Mouse (Mus musculus): ENCODE measurements around the gene Fbxw21. TPM values are rescaled to one million over a fixed set of nuclear protein-coding genes. Genes with fewer than 3 reads are reported as not detected.
A peak's percentile ranks its signal among the peaks of the same experiment; 100 is the strongest.

Fbxw21 gene
- polyA plus RNA-seq, 1 experiment = not detected

DNA sequence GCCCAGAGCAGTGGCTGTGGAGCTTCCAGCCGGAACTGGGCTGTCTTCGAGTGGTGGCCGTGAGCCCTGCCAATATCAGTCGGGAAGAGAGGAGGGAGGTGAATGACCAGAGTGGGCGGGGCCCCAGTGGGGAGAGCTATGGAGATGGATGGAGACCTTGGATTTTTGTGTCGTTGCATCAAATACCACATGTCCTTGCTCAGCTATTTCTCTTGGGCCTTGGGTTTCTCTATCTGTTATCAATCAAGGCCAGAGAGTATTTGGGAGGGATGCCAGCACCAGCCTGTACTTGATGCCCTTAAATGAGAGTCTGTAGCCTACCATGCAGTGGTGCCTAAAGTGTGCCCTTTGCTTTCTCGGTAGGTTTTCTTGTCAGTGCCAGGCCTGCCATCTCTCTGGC, 58.6 kb downstream of the Fbxw21 start:
- Histone ChIP-seq H3K4me3 (replicated peaks; ENCODE audit: extremely low read depth, low read depth, low read length) (no peak overlapping the region), H3K4me1 (ENCODE audit: control insufficient read depth, insufficient read depth, low read length) (0 out of 2 replicates have a peak, but pooled peaks cover 2% of the 10 kb centered on the region)
- no peak for DNase-seq
- WGBS = 54% methylated on average over 7 of the region's 7 CpGs
- TF ChIP-seq CTCF (IDR thresholded peaks at IDR 0.05; ENCODE audit: insufficient read depth, low read length) (no peak), POLR2A (IDR thresholded peaks at IDR 0.05; ENCODE audit: borderline replicate concordance, extremely low read depth, low read depth, low read length) (no peak)

DNA sequence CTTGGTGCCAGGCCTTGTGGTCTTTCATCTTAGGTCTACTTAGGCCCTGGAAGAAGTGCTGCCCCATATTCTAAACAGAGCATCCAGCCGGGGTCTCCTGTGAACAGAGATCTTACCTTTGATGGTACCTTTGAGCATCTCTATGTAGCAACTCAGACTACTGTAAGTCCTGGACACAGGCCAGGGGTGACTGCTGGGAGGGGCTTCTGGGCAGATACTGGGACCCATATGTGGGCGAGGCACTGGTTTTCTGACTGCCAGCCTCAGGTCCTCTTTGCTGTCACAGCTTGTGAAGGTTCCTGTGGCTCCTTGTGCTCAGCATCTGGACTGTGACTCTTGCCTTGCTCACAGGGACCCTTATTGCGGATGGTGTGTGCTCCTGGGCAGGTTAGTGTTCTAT, 59.3 kb downstream of the Fbxw21 start:
- no peak for DNase-seq
- 0 out of 2 replicates have a peak, but pooled peaks cover 2% of the 10 kb centered on the region for H3K4me1 ChIP-seq (ENCODE audit: control insufficient read depth, insufficient read depth, low read length)
- H3K4me3 ChIP-seq (replicated peaks; ENCODE audit: extremely low read depth, low read depth, low read length) = no peak overlapping the region
- 89% methylated on average over 3 of the region's 3 CpGs for WGBS
- TF ChIP-seq CTCF (IDR thresholded peaks at IDR 0.05; ENCODE audit: insufficient read depth, low read length) = no peak
- no peak for TF ChIP-seq POLR2A (IDR thresholded peaks at IDR 0.05; ENCODE audit: borderline replicate concordance, extremely low read depth, low read depth, low read length)

DNA sequence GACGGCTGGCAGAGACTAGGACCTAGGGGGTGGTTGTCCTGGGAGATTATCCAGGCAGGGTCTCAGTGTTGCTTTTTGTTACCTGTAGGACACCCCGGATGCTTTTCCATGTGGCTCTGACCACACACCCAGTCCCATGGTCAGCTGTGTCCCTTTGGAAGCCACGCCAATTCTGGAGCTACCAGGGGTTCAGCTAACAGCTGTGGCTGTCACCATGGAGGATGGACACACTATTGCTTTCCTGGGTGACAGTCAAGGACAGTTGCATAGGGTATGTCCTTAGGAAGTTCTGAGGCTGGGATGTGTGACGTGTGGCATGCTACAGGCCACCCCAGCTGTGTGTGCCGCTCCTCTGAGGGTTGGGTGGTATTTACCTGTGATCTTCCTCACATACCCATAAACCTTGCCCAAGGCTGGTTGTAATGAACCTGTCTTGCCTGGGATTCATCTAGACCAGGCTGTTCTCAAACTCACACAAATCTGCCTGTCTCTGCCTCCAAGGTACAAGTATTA, 59.9 kb downstream of the Fbxw21 start:
- H3K4me1 ChIP-seq (ENCODE audit: control insufficient read depth, insufficient read depth, low read length) = 0 out of 2 replicates have a peak, but pooled peaks cover 2% of the 10 kb centered on the region
- H3K4me3 ChIP-seq (replicated peaks; ENCODE audit: extremely low read depth, low read depth, low read length) = no peak overlapping the region
- DNase-seq = no peak
- 91% methylated on average over 5 of the region's 5 CpGs for WGBS
- TF ChIP-seq CTCF (IDR thresholded peaks at IDR 0.05; ENCODE audit: insufficient read depth, low read length) (no peak), POLR2A (IDR thresholded peaks at IDR 0.05; ENCODE audit: borderline replicate concordance, extremely low read depth, low read depth, low read length) (no peak)

DNA sequence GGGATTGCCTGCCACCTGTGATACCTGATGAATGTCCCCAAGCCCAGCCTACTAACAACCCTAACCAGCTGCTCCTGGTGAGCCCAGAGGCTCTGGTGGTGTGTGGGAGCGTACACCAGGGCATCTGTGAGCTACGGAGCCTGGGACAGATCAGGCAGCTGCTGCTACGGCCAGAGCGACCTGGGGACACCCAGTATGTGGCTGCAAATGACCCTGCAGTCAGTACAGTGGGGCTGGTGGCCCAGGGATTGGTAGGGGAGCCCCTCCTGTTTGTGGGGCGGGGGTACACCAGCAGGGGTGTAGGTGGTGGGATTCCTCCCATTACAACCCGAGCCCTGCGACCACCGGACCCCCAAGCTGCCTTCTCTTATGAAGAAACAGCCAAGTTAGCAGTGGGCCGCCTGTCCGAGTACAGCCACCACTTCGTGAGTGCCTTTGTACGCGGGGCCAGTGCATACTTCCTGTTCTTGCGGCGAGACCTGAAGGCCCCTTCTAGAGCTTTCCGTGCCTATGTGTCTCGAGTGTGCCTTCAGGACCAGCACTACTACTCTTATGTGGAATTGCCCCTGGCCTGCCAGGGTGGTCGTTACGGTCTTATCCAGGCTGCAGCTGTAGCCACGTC, 61.4 kb downstream of the Fbxw21 start:
- WGBS = 73% methylated on average over 20 of the region's 20 CpGs
- Histone ChIP-seq H3K4me3 (replicated peaks; ENCODE audit: extremely low read depth, low read depth, low read length) (no peak overlapping the region), H3K4me1 (ENCODE audit: control insufficient read depth, insufficient read depth, low read length) (0 out of 2 replicates have a peak, but pooled peaks cover 2% of the 10 kb centered on the region)
- no peak for DNase-seq
- TF ChIP-seq CTCF (IDR thresholded peaks at IDR 0.05; ENCODE audit: insufficient read depth, low read length) (no peak), POLR2A (IDR thresholded peaks at IDR 0.05; ENCODE audit: borderline replicate concordance, extremely low read depth, low read depth, low read length) (no peak)

DNA sequence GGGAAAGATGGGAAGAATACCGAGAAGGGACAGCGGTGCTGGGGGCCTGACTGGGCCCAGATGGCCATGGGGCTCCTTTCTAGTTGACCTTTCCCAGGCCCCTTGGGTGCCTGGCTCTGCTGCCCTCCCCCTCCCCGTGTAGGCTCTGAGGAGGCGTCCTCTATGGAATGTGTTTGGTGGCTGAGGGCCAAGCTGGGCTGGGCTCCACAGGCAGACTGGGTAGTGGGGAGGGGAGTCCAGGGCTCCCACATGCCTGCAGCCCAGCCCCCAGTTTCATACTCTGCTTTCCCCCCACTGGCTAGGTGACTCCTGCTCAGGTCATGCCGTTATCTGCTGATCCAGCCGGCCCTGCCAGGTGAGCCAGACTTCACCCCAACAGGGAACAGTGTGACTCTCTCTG, 62.9 kb downstream of the Fbxw21 start:
- no peak overlapping the region for H3K4me3 ChIP-seq (replicated peaks; ENCODE audit: extremely low read depth, low read depth, low read length)
- peaks cover 4% of the 10 kb centered on the region; the same call in 1 of the 2 replicates for H3K4me1 ChIP-seq (ENCODE audit: control insufficient read depth, insufficient read depth, low read length)
- TF ChIP-seq POLR2A (IDR thresholded peaks at IDR 0.05; ENCODE audit: borderline replicate concordance, extremely low read depth, low read depth, low read length) (no peak), CTCF (IDR thresholded peaks at IDR 0.05; ENCODE audit: insufficient read depth, low read length) (no peak)
- DNase-seq = peak; percentile 68
- WGBS = 39% methylated on average over 6 of the region's 6 CpGs

DNA sequence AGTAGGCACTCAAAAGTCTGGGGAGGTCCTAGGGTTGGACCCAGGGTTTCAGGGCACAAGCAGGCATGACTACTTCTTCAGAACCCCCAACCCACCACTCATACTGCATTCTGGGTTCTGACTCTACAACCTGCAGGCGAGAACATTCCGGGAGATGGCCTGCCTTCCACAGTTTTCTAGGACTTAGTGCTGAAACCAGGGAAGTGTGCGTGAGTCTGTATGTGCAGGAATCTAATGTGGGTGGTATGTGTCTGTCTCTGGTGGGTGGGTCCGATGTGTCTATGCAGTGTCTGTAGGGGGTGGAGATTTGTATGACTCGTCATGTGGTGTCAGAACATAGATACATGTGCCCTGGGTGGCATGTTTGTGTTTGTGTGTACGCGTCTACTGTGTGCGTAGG, 63.5 kb downstream of the Fbxw21 start:
- Histone ChIP-seq H3K4me3 (replicated peaks; ENCODE audit: extremely low read depth, low read depth, low read length) (no peak overlapping the region), H3K4me1 (ENCODE audit: control insufficient read depth, insufficient read depth, low read length) (peaks cover 4% of the 10 kb centered on the region; the same call in 1 of the 2 replicates)
- no peak for TF ChIP-seq POLR2A (IDR thresholded peaks at IDR 0.05; ENCODE audit: borderline replicate concordance, extremely low read depth, low read depth, low read length)
- no peak for TF ChIP-seq CTCF (IDR thresholded peaks at IDR 0.05; ENCODE audit: insufficient read depth, low read length)
- DNase-seq = no peak
- WGBS = 72% methylated on average over 8 of the region's 8 CpGs

DNA sequence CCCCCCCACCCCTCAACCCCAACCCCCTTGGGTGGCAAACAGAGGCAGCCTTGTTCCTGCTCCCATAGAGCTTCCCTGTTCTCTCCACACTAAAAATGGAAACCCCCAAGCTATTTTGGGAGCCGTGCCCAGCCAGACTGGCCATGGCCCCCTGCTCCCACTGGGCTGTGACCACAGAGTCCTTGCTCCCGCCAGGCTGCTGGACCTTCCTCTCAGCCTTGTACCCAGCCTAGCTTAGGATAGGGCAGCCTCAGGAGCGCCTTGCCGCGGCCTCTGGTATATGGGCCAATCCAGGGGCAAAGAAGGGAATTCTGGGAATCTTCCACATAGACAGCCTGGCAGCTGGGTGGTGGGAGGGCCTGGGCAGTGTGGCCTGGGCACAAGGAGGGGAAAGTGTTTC, 64.0 kb downstream of the Fbxw21 start:
- peaks cover 4% of the 10 kb centered on the region; the same call in 1 of the 2 replicates for H3K4me1 ChIP-seq (ENCODE audit: control insufficient read depth, insufficient read depth, low read length)
- no peak for TF ChIP-seq POLR2A (IDR thresholded peaks at IDR 0.05; ENCODE audit: borderline replicate concordance, extremely low read depth, low read depth, low read length)
- H3K4me3 ChIP-seq (replicated peaks; ENCODE audit: extremely low read depth, low read depth, low read length) = no peak overlapping the region
- 49% methylated on average over 5 of the region's 5 CpGs for WGBS
- DNase-seq = no peak

DNA sequence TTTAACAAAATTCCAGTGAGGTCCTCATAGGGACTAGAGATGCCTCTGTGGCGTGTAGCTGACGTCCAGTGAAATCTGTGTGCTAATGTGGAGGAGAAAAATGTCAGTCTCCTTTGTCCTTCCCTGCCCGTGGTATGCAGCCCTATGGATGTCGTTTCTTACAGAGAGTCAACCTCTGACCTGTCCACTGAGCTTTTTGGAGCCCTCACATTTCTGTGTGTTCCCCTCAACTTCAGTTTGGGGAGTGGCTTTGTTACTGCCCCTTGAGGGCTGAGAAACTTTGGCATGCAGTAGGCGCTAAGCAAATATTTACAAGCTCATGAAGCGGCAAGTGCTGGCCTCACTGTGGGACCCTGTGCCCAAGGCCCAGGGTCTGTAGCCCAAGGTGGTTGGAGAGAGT, 64.5 kb downstream of the Fbxw21 start:
- 53% methylated on average over 6 of the region's 6 CpGs for WGBS
- Histone ChIP-seq H3K4me3 (replicated peaks; ENCODE audit: extremely low read depth, low read depth, low read length) (no peak overlapping the region), H3K4me1 (ENCODE audit: control insufficient read depth, insufficient read depth, low read length) (peaks cover 4% of the 10 kb centered on the region; the same call in 1 of the 2 replicates)

DNA sequence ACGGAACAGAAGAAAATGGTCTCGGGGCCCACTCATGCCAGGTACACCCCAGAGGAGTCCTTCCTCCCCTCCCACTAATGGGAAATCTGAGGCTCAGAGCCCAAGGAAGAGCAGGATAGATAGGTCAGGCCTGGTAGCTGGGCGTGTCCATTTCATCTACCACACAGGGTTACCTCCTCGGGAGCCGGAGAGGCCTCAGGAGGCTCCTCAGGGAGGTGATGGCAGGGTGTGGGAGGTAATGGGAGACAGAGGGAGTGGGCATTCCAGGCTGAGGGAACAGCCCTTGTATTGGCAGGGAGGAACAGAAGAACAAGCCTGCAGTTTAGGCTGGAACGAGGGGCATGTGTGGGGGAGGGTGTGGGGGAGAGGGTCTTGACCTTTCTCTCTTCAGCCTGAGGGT, 65.0 kb downstream of the Fbxw21 start:
- WGBS = 42% methylated on average over 6 of the region's 6 CpGs
- peak overlapping the region; percentile 11 for H3K4me3 ChIP-seq (replicated peaks; ENCODE audit: extremely low read depth, low read depth, low read length)
- peaks cover 4% of the 10 kb centered on the region; the same call in 1 of the 2 replicates for H3K4me1 ChIP-seq (ENCODE audit: control insufficient read depth, insufficient read depth, low read length)
- 0 out of 2 replicates have a peak, but pooled peaks have one; percentile 20 for TF ChIP-seq POLR2A (IDR thresholded peaks at IDR 0.05; ENCODE audit: borderline replicate concordance, extremely low read depth, low read depth, low read length)
- TF ChIP-seq CTCF (IDR thresholded peaks at IDR 0.05; ENCODE audit: insufficient read depth, low read length) = no peak
- DNase-seq = no peak

More for the DNA sequence above, 64.5 kb downstream of the Fbxw21 start:
- TF ChIP-seq CTCF (IDR thresholded peaks at IDR 0.05; ENCODE audit: insufficient read depth, low read length) (no peak), POLR2A (IDR thresholded peaks at IDR 0.05; ENCODE audit: borderline replicate concordance, extremely low read depth, low read depth, low read length) (no peak)
- peak; percentile 50 for DNase-seq

DNA sequence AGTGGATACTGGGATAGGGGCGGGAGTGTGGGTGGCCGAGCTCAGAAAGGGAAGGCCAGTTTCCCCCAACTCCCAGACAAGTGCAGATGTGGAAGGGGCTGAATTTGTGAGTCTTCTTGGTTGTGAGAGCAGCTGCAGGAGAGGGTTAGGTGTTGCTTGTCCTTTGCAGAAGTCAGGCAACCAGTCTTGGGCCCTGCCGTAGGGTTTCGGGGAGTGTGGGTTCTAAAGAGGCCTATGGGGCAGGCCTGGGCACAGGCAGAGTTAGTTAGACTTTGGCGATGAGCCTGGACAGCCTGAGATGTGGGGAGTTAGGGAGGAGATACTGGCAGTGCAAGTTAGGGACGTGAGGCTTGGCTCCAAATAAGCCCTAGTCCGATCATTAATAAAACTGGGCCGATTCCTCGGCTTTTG, 65.6 kb downstream of the Fbxw21 start:
- no peak for DNase-seq
- 40% methylated on average over 9 of the region's 9 CpGs for WGBS
- TF ChIP-seq CTCF (IDR thresholded peaks at IDR 0.05; ENCODE audit: insufficient read depth, low read length) (no peak), POLR2A (IDR thresholded peaks at IDR 0.05; ENCODE audit: borderline replicate concordance, extremely low read depth, low read depth, low read length) (no peak)
- H3K4me1 ChIP-seq (ENCODE audit: control insufficient read depth, insufficient read depth, low read length) = peaks cover 4% of the 10 kb centered on the region; the same call in 1 of the 2 replicates
- H3K4me3 ChIP-seq (replicated peaks; ENCODE audit: extremely low read depth, low read depth, low read length) = peak overlapping the region; percentile 89
